Mouse (Mus musculus) thymus, postnatal 0 days (tissue): ENCODE data around the gene Zscan12. TPM values are rescaled to one million over a fixed set of nuclear protein-coding genes. Genes with fewer than 3 reads are reported as not detected.
"Not testable (repeated sequence)": the region's sequence is repeated elsewhere in the genome, so short reads cannot be mapped to it uniquely, and the experiment has no call there.

Source experiments
- DNase-seq: peaks from one replicate; pipeline ENCODE4 v3.0.0-alpha.2; 2015; ENCODE audit warnings: low spot score
- polyA plus RNA-seq: library from polyadenylated mRNA; unstranded; fragments of >200 nt; fragmentation: Nextera tagmentation; extraction: Ambion mirVana; gene quantifications from 2 replicates; pipeline ENCODE4 v1.2.1, GENCODE M21; 2015

The Zscan12 gene
- 10.4 and 11.3 TPM in 2 replicates for polyA plus RNA-seq

DNA sequence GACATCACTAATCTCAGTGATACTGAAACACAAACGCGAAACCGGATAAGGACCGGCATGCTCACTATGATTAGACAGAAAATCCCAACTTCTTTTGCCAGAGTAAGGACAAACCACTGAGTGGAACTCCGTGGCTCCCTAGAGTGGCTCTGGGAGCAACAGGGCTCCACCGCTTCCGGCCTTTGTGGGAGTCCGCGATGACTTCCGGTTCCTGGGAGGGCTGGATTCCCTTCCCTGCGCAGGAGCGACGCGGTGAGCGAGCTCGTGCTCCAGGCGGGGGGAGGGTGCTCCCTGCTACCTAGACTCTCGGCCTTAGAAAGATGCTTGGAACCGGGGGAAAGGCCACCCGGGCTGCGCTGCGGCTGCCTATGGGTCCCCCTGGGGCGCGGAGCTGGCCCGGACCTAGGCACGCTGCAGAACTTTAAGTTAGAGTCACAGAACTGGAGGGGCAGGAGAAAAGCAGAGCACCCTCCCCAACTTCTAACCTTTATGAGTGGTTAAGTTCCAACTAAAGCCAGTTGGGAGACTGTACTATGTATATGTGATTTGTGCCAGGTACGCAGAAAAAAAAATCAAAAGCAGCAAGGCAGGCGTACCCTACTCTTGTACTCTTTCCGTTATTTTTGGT lies at the start of gene Zscan12:
Gene Zscan12 (plus strand): TSS at position 200 of the 628 bp plus-strand sequence.
- DNase-seq, result peak; percentile 83

GRCm38 (mm10) chr13:21312854-21313253 lies 49.8 kb upstream of the Zscan12 start:
- DNase-seq, result no peak

- no peak for DNase-seq
These were observed 48.7 kb upstream of the Zscan12 start for GRCm38 (mm10) chr13:21313903-21314302.

DNA sequence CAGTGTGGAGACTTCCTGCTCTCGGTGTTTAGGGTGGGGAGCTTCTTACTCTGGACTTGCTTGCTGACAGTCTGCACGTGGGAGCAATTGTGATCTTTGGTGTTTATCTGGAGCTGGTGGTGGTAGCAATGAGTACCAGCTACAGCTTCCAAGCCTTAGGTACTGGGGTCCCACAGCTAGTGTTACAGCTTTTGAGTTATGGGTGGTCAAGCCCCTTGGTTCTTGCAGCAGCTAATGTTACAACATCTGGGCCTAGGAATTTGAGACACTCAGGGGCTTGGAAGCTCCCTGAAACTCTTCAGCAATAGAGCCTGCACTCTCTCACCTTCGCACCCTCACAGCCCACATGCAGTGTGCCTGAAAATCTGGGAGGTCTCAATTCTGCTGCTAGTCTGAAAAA lies 42.4 kb upstream of the Zscan12 start:
- DNase-seq, result no peak

GRCm38 (mm10) chr13:21321890-21322494 lies 40.6 kb upstream of the Zscan12 start:
- peak; percentile 5 for DNase-seq

DNA sequence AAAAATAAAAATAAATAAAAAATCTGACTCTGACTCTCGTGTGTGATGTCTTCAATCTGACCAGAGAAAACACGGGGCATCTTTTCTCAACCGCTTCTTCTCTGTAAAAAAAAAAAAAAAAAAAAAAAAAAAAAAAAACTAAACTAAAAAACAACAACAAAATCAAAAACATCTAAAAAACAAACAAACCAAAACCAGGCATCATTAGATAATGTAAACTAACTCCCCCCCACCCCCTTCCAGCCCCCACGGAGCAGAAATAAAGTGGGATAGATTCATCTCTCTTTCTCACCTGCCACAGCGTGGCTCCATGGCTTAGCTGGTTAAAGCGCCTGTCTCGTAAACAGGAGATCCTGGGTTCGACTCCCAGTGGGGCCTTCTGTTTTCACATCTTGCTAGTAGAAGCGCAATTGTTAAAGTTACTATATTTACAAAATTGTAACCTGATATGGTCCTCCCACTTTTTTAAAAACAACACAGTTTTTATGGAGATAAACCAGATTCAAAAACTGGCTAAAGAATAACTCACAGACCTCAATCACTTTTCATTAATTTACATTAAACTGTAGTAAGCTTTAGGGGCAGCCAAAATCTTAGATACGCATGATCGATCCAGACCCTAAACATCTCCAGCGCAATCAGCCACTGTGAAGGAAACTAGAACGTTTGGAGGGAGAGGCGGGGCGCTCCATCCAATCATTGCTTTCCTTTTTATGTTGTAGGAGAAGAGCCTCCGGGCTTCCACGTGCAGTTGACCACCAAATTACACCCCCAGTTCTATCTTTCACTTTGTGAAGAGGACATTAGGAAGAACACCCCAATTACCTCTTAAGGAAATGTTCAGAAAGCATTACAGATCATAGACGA lies 39.9 kb upstream of the Zscan12 start:
- DNase-seq, result peak; percentile 30

DNA sequence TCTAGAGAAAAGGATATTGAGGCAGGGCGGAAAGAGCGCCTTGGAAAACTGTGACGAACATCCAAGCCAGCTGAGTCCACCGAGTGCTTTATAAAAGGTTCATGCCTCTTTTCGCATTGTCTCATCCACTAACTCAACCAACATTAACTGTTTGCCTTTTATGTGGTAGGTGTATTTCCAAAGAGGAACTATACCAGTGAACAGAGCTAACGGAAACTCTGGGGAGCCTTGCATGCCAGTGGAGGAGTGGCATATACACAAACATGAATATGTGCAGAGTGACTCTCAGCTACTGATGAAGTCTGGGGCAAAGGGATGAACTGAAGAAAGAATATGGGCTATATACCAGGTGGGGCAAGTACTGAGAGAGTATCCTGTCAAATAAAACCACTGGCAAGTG lies 39.2 kb upstream of the Zscan12 start:
- DNase-seq, result peak; percentile 13

DNA sequence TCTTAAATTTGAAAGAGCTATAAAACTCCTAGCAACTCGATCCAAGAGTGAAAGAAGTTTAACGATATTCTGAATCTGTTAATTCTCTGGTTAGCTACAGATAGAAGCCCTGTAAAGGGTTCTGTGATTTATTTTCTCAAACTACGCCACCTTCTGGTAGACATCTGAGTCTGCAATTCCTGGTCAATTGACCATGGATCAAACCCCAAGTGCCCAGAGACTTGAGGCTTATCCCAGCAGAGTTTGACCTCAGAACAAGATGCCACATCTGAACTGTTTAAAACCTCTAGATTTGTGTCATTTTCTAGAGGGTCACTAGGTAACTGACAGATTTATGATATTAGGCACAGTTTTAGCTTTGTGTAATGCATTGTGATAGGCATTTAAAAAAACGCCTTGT lies 36.4 kb upstream of the Zscan12 start:
- DNase-seq, result peak; percentile 2

DNA sequence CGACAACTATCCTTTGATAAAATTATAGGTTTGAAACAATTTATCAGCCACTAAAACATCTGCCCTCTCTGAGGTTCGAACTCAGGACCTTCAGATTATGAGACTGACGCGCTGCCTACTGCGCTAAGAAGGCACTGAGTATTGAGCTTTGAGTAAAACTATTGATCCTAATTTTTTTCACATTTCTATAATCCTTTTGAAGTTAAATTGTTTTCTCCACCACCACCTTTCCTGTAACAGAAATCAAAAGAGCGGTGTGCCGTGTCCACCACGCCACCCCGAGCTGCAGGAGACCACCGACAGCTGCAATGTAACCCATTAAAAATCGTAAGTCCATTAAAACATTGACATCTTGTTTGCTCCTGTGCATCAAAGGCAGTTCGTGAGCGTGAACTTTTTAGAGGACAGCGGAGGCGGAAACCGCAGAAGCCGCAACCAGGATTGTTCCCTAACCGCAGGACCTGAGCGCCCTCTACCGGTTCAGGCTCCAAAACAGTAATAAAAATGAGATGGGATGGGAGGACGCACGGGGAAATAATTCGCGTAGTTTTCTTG lies 35.9 kb upstream of the Zscan12 start:
- DNase-seq, result peak; percentile 48

GRCm38 (mm10) chr13:21327424-21327823 lies 35.2 kb upstream of the Zscan12 start:
- DNase-seq, result no peak

DNA sequence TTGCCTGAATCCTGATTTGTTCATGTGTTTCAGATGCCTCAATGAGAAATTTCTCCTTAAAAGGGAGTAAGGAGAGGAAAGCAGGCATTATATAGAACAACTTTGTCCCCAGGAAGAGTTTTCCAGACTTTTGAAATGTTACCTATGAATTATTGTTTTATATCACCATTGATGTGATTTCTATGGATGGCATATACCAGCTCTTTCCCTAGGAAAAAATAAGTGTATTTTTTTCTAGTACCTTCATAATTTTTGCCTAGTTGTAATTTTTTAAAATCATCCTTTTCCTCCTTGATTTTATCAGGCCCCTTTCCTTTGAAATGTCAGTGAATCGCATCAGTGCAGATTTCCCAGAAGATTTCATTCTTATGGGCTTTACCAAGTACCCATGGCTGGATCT lies 16.0 kb upstream of the Zscan12 start, which contains the start of gene Olfr1367:
Gene Olfr1367 (plus strand): TSS at position 301 of the 400 bp plus-strand sequence.
- no peak for DNase-seq

DNA sequence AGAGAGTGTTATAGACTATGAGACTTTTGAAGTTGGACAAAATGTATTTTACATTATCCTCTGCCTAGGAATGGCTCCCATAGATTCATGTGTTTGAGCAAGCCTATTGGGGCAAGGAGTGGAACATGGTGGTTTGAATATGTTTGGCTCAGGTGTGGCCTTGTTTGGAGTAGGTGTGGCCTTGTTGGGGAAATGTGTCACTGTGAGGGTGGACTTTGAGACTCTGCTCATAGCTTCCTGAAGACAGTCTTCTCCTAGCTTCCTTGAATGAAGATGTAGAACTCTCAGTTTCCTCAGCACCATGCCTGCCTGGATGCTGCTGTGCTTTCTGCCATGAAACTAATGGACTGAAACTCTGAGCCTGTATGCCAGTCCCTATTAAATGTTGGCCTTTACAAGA lies 12.0 kb upstream of the Zscan12 start:
- DNase-seq, result no peak

- DNase-seq, result no peak
These were observed 1.1 kb downstream of the Zscan12 start for GRCm38 (mm10) chr13:21363719-21364118.

DNA sequence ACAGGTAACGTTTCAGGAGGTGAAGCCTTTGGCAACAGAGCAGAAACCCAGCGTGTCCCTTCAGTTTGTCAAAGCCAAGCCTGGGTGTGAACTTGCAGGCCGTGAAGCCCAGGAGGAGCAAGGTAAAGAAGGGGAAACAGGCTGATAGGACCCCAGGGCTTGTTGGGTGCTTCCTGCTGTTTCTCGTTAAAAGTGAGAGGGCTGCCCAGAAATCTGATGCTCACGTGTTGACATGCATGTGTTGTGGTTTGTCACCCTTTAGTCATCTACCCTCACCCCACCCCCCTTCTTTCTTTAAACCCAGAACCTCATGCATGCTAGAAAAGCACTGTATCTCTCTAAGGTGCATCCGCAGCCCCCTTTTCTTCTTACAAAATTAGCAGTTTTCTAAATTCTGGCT lies 4.0 kb downstream of the Zscan12 start:
- peak; percentile 33 for DNase-seq

- DNase-seq, result no peak
These were observed 10.1 kb downstream of the Zscan12 start for GRCm38 (mm10) chr13:21372700-21373099.

- no peak for DNase-seq
These were observed 15.2 kb downstream of the Zscan12 start for GRCm38 (mm10) chr13:21377773-21378172.

GRCm38 (mm10) chr13:21395211-21395610 lies 32.6 kb downstream of the Zscan12 start:
- DNase-seq, result no peak

DNA sequence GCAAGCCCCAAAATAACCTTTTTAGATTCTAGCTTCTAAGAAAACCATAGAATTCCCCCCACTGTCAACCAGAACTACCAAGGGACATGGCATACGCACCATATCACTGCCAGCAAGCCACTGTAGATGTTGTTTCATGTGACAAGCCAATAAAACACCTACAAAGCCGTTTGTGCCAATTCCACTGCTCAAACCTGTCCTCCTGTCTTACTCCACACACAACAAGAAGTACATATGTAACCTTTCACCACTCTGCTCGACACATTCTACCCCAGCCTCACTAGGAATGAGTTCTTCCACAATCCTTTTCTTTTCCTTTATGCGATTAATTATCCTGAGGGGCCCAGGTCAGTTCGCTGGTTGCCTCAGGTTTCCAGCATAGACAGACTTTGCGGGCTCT lies 33.0 kb downstream of the Zscan12 start:
- no peak for DNase-seq

- DNase-seq, result not testable (repeated sequence)
These were observed 33.4 kb downstream of the Zscan12 start for GRCm38 (mm10) chr13:21396048-21396447.

- DNase-seq, result no peak
These were observed 34.9 kb downstream of the Zscan12 start for GRCm38 (mm10) chr13:21397486-21397885.

DNA sequence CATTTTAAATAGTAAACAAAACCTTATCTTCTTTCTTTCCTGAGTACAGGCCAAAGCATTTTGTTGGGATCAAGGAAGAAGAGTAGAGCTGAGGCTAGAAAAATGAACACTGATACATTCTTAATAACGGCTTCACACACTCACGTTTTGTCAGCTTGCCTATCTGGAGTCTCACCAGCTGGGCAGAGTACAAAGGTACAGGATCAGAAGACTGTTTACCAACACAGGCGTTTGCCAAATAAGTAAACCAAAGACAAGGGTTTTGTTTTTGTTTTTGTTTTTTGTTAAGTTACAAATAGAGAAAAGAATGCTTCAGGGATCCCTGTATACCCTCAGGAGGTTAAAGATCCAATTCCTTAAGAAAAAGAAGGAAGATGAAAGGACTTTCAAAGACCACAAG lies 38.5 kb downstream of the Zscan12 start:
- no peak for DNase-seq
